Mouse (Mus musculus): ENCODE results near the gene Xylt1. TPM values are rescaled to one million over a fixed set of nuclear protein-coding genes. Genes with fewer than 3 reads are reported as not detected.

The Xylt1 gene
- polyA plus RNA-seq, 1 experiment from 2014 or later = 2.1 TPM

DNA sequence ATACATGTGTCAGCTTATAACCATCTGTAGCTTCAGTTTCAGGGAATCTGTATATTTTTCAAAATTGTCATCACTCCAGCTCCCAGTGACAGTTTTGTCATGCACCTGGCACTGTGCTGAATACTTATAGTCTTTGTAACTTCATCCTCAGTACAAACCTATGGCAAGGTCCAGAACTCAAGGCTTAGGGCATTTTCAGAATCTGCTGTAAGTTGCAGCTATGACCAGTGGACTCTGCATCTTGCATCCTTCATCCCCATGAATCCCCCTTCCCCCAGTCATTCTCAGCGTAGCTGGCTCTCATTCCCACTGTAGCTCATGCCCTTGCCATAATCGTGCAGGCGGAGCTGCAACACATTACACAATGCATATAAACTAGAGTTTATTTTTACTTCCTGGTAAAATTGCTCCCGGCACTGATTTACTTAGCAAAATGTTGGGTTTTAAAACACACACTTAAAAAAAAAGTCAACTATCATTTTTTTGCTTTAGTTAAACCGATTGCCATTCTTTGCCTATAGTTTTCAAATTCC lies 336.2 kb downstream of the Xylt1 start:
- 87% methylated on average over 5 of the region's 5 CpGs for WGBS
- ATAC-seq (ENCODE audit: low FRiP score) = no peak

DNA sequence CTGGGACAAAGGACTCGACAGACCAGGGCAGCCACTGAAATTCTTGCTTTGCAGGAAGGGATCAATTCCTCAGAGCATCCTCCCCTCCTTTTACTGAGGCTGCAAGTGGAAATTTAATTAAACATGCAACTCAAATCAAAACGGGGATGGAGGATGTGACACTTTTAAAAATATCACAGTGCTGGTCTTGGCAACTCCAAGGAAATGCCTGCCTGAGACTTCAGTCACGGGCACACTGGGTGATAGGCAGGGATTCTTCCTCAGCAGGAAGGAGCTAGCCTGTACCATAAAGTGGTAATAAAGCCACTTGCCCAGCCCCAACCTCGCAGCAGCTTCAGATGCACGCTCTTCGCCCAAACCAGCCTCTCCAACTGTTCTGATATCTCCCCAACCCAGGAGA lies 339.6 kb downstream of the Xylt1 start:
- H3K36me3 ChIP-seq (ENCODE audit: control insufficient read depth, insufficient read depth, low read length) = no peaks in the 10 kb centered on the region
- H3K4me2 ChIP-seq (replicated peaks; ENCODE audit: low read depth, low read length) = no peak overlapping the region
- H3K4me3 ChIP-seq (ENCODE audit: low read depth, low read length) = no peak overlapping the region
- DNase-seq (ENCODE audit: low spot score) (no peak), ATAC-seq (ENCODE audit: low FRiP score) (no peak)
- H3K4me1 ChIP-seq (replicated peaks; ENCODE audit: control insufficient read depth, insufficient read depth, low read length) = no peaks in the 10 kb centered on the region
- no peaks in the 10 kb centered on the region for H3K27me3 ChIP-seq (ENCODE audit: control insufficient read depth, insufficient read depth, low read length)
- no peak overlapping the region for H3K9ac ChIP-seq (ENCODE audit: low read depth, low read length)
- 68% methylated on average over 6 of the region's 6 CpGs for WGBS
- H3K9me3 ChIP-seq (ENCODE audit: control insufficient read depth, low read length) = no peaks in the 10 kb centered on the region
- H3K27ac ChIP-seq (ENCODE audit: low read depth, low read length) = no peak overlapping the region

More for the DNA sequence above, 336.2 kb downstream of the Xylt1 start:
- Histone ChIP-seq H3K27ac (ENCODE audit: low read depth, low read length) (no peak overlapping the region), H3K27me3 (ENCODE audit: control insufficient read depth, insufficient read depth, low read length) (no peaks in the 10 kb centered on the region), H3K4me2 (replicated peaks; ENCODE audit: low read depth, low read length) (no peak overlapping the region), H3K9me3 (ENCODE audit: control insufficient read depth, low read length) (no peaks in the 10 kb centered on the region), H3K9ac (ENCODE audit: low read depth, low read length) (no peak overlapping the region), H3K36me3 (ENCODE audit: control insufficient read depth, insufficient read depth, low read length) (no peaks in the 10 kb centered on the region), H3K4me3 (ENCODE audit: low read depth, low read length) (no peak overlapping the region), H3K4me1 (replicated peaks; ENCODE audit: control insufficient read depth, insufficient read depth, low read length) (no peaks in the 10 kb centered on the region)
- DNase-seq (ENCODE audit: low spot score) = no peak

All from hindbrain, embryonic 11.5 days (tissue).